Mouse (Mus musculus) MEL (cell line): Measurements from ENCODE around the gene Yeats4.

ENCODE experiments used
- BHLHE40 ChIP-seq: IDR thresholded peaks from 2 replicates; pipeline ENCODE4 v1.6.1; 2012; ENCODE audit warnings: low read depth, mild to moderate bottlenecking, inconsistent platforms, low read length, improper control_type of control experiment, borderline replicate concordance
- CHD1 ChIP-seq: IDR thresholded peaks from 2 replicates; pipeline ENCODE4 v1.6.1; 2012; ENCODE audit warnings: low read depth, mild to moderate bottlenecking, inconsistent platforms, low read length, improper control_type of control experiment
- CTCF ChIP-seq, 3 experiments: IDR thresholded peaks in 2 of 3; conservative IDR thresholded peaks in 1 of 3; 2 replicates each; pipeline ENCODE4 v1.5.1; 2011 to 2012; ENCODE audit warnings: low read length in 3 of 3, low read depth in 2 of 3, mild to moderate bottlenecking in 2 of 3, improper control_type of control experiment in 1 of 3, inconsistent platforms in 1 of 3, mixed read lengths in 1 of 3, moderate library complexity in 1 of 3; ENCODE audit not compliant: control insufficient read depth in 1 of 3, insufficient read depth in 1 of 3, poor library complexity in 1 of 3, severe bottlenecking in 1 of 3
- ELF1 ChIP-seq: IDR thresholded peaks from 2 replicates; pipeline ENCODE4 v1.6.1; 2014; ENCODE audit warnings: low read depth, mild to moderate bottlenecking, inconsistent platforms, low read length, improper control_type of control experiment, moderate library complexity
- EP300 ChIP-seq, 2 experiments: IDR thresholded peaks; 2 replicates each; pipeline ENCODE4 v1.6.1; 2011; ENCODE audit warnings: improper control_type of control experiment in 2 of 2, low read length in 2 of 2, low read depth in 1 of 2, mild to moderate bottlenecking in 1 of 2
- GATA1 ChIP-seq: IDR thresholded peaks from 2 replicates; pipeline ENCODE4 v1.6.1; 2011; ENCODE audit warnings: low read depth, low read length, improper control_type of control experiment
- HCFC1 ChIP-seq: IDR thresholded peaks from 2 replicates; pipeline ENCODE4 v1.6.1; 2012; ENCODE audit warnings: low read depth, mild to moderate bottlenecking, inconsistent platforms, low read length, improper control_type of control experiment, moderate library complexity
- MAX ChIP-seq: IDR thresholded peaks from 2 replicates; pipeline ENCODE4 v1.6.1; 2011; ENCODE audit warnings: low read length, improper control_type of control experiment
- NELFE ChIP-seq: IDR thresholded peaks from 2 replicates; pipeline ENCODE4 v1.6.1; 2011; ENCODE audit warnings: low read depth, low read length, improper control_type of control experiment
- POLR2A ChIP-seq, 2 experiments: IDR thresholded peaks; 2 replicates each; pipeline ENCODE4 v1.6.1; 2011 to 2012; ENCODE audit warnings: low read length in 2 of 2, mild to moderate bottlenecking in 2 of 2, control low read depth in 1 of 2, improper control_type of control experiment in 1 of 2, low read depth in 1 of 2, moderate library complexity in 1 of 2; ENCODE audit not compliant: control insufficient read depth in 1 of 2, insufficient read depth in 1 of 2, poor library complexity in 1 of 2
- POLR2AphosphoS2 ChIP-seq: IDR thresholded peaks from 2 replicates; pipeline ENCODE4 v1.6.1; 2011; ENCODE audit warnings: low read length, improper control_type of control experiment
- TAL1 ChIP-seq: IDR thresholded peaks from 2 replicates; pipeline ENCODE4 v1.6.1; 2012; ENCODE audit warnings: mild to moderate bottlenecking, inconsistent platforms, low read length, moderate library complexity, mixed read lengths
- USF2 ChIP-seq, 2 experiments: IDR thresholded peaks; 2 replicates each; pipeline ENCODE4 v1.6.1; 2011 to 2012; ENCODE audit warnings: improper control_type of control experiment in 2 of 2, low read length in 2 of 2, borderline replicate concordance in 1 of 2, inconsistent platforms in 1 of 2, low read depth in 1 of 2, mild to moderate bottlenecking in 1 of 2; ENCODE audit not compliant: insufficient read depth in 1 of 2

DNA sequence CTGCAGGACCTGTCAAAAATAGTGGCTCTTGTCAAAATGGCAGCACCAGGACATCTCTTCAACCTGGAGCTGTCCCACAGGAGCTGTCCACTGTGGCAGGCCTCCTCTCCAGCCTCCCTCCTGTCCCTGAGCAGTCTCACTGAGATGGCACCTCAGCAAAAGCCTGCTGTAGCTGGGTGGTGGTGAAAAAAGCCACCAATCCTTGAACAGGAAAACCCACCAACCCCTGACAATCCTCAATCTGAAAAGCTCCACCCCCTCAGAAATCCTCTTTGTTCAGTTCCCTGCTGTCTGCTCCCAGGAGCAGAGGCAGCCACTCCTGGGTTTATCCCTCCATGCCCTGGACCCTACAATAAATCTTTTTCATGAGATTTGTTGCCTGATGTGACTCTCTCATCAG is 35.6 kb upstream of the Yeats4 start:
- TF ChIP-seq CTCF (IDR thresholded peaks at IDR 0.05 in 2 of 3, conservative IDR thresholded peaks at IDR 0.05 in 1 of 3; ENCODE audit: control insufficient read depth in 1 of 3, insufficient read depth in 1 of 3, low read depth in 2 of 3, low read length in 3 of 3, poor library complexity in 1 of 3, severe bottlenecking in 1 of 3): no peak
- no peak for TF ChIP-seq ELF1
- no peak for TF ChIP-seq GATA1
- TF ChIP-seq HCFC1: no peak
- no peak for TF ChIP-seq EP300 (IDR thresholded peaks at IDR 0.05; ENCODE audit: low read depth in 1 of 2, low read length in 2 of 2)
- TF ChIP-seq CHD1: no peak
- no peak for TF ChIP-seq POLR2AphosphoS2
- TF ChIP-seq MAX: no peak
- TF ChIP-seq POLR2A (IDR thresholded peaks at IDR 0.05; ENCODE audit: control insufficient read depth in 1 of 2, insufficient read depth in 1 of 2, low read depth in 1 of 2, low read length in 2 of 2, poor library complexity in 1 of 2): no peak
- TF ChIP-seq TAL1: no peak
- TF ChIP-seq NELFE: no peak
- no peak for TF ChIP-seq BHLHE40
- TF ChIP-seq USF2 (IDR thresholded peaks at IDR 0.05; ENCODE audit: borderline replicate concordance in 1 of 2, insufficient read depth in 1 of 2, low read depth in 1 of 2, low read length in 2 of 2): no peak
